Mouse (Mus musculus) cerebellum, adult 2 months (tissue): Measurements from ENCODE around the gene Bmp2k.

Experiments used
- CTCF ChIP-seq: fragments of 200-500 bp; IDR thresholded peaks from 2 replicates; pipeline ENCODE4 v1.5.1; 2011; ENCODE audit warnings: low read depth, mild to moderate bottlenecking, control low read depth, low read length, moderate library complexity, borderline replicate concordance; ENCODE audit not compliant: insufficient read depth
- POLR2A ChIP-seq: fragments of 200-500 bp; IDR thresholded peaks from 2 replicates; pipeline ENCODE4 v1.6.1; 2011; ENCODE audit warnings: low read length, control low read depth, borderline replicate concordance; ENCODE audit not compliant: insufficient read depth

- TF ChIP-seq POLR2A, result no peak
- no peak for TF ChIP-seq CTCF
These were observed 128.0 kb downstream of the Bmp2k start for GRCm38 (mm10) chr5:97125459-97125970.
